Mouse (Mus musculus): ENCODE measurements around the gene Rsrc2. TPM values are rescaled to one million over a fixed set of nuclear protein-coding genes. Genes with fewer than 3 reads are reported as not detected.

Gene Rsrc2
- polyA plus RNA-seq, 1 experiment from 2014 or later = 80.5 TPM

GRCm38 (mm10) chr5:123720328-123721311 lies 28.6 kb downstream of the Rsrc2 start, which contains the start of gene Zcchc8:
Zcchc8 (minus strand) TSS chr5:123721100.
- H3K9ac ChIP-seq (ENCODE audit: low read length) = peak within 1 kb of the TSS; percentile 87
- no peaks in the 10 kb centered on the region for H3K27me3 ChIP-seq (ENCODE audit: control insufficient read depth, insufficient read depth, low read length)
- no peaks in the 10 kb centered on the region for H3K9me3 ChIP-seq (ENCODE audit: control insufficient read depth, low read length)
- H3K4me2 ChIP-seq (ENCODE audit: low read length) = peak within 1 kb of the TSS; percentile 78
- H3K27ac ChIP-seq (replicated peaks in 1 of 2; ENCODE audit: control insufficient read depth in 1 of 2, insufficient read depth in 1 of 2, low read depth in 2 of 2, low read length in 2 of 2) = peak within 1 kb of the TSS; percentile 76 to 91
- H3K4me3 ChIP-seq (ENCODE audit: control insufficient read depth in 1 of 2, insufficient read depth in 1 of 2, low read depth in 1 of 2, low read length in 2 of 2) = peak within 1 kb of the TSS; percentile 72 to 83
- ATAC-seq (ENCODE audit: insufficient number of reproducible peaks, insufficient read depth, low FRiP score, low read depth) = peak; percentile 100
- peaks cover 2 to 23% of the 10 kb centered on the region in 2 experiments; a peak in 3 of 4 replicates for H3K4me1 ChIP-seq (ENCODE audit: control insufficient read depth in 2 of 2, insufficient read depth in 2 of 2, low read length in 2 of 2)
- H3K36me3 ChIP-seq (ENCODE audit: control insufficient read depth, insufficient read depth, low read length) = peaks cover 24% of the 10 kb centered on the region
- under 1% methylated on average over 81 of the region's 83 CpGs for WGBS

GRCm38 (mm10) chr5:123714622-123715021 lies 34.6 kb downstream of the Rsrc2 start:
- H3K27me3 ChIP-seq (ENCODE audit: control insufficient read depth, insufficient read depth, low read length) = no peaks in the 10 kb centered on the region
- H3K27ac ChIP-seq (replicated peaks in 1 of 2; ENCODE audit: control insufficient read depth in 1 of 2, insufficient read depth in 1 of 2, low read depth in 2 of 2, low read length in 2 of 2) = no peak overlapping the region
- peaks cover 82% of the 10 kb centered on the region for H3K36me3 ChIP-seq (ENCODE audit: control insufficient read depth, insufficient read depth, low read length)
- no peak overlapping the region for H3K4me2 ChIP-seq (ENCODE audit: low read length)
- WGBS = 82% methylated on average over 4 of the region's 4 CpGs
- no peak for ATAC-seq (ENCODE audit: insufficient number of reproducible peaks, insufficient read depth, low FRiP score, low read depth)
- H3K9me3 ChIP-seq (ENCODE audit: control insufficient read depth, low read length) = no peaks in the 10 kb centered on the region
- H3K4me1 ChIP-seq (ENCODE audit: control insufficient read depth in 2 of 2, insufficient read depth in 2 of 2, low read length in 2 of 2) = peaks cover 2 to 23% of the 10 kb centered on the region in 2 experiments; a peak in 3 of 4 replicates
- no peak overlapping the region for H3K4me3 ChIP-seq (ENCODE audit: control insufficient read depth in 1 of 2, insufficient read depth in 1 of 2, low read depth in 1 of 2, low read length in 2 of 2)
- no peak overlapping the region for H3K9ac ChIP-seq (ENCODE audit: low read length)

- H3K27me3 ChIP-seq (ENCODE audit: control insufficient read depth, insufficient read depth, low read length) = no peaks in the 10 kb centered on the region
- ATAC-seq (ENCODE audit: insufficient number of reproducible peaks, insufficient read depth, low FRiP score, low read depth) = no peak
- H3K27ac ChIP-seq (replicated peaks in 1 of 2; ENCODE audit: control insufficient read depth in 1 of 2, insufficient read depth in 1 of 2, low read depth in 2 of 2, low read length in 2 of 2) = no peak overlapping the region
- H3K4me1 ChIP-seq (ENCODE audit: control insufficient read depth in 2 of 2, insufficient read depth in 2 of 2, low read length in 2 of 2) = peaks cover 2 to 15% of the 10 kb centered on the region in 2 experiments; a peak in 3 of 4 replicates
- WGBS = 90% methylated on average over 6 of the region's 6 CpGs
- H3K9ac ChIP-seq (ENCODE audit: low read length) = no peak overlapping the region
- H3K4me3 ChIP-seq (ENCODE audit: control insufficient read depth in 1 of 2, insufficient read depth in 1 of 2, low read depth in 1 of 2, low read length in 2 of 2) = no peak overlapping the region
- no peak overlapping the region for H3K4me2 ChIP-seq (ENCODE audit: low read length)
- H3K9me3 ChIP-seq (ENCODE audit: control insufficient read depth, low read length) = no peaks in the 10 kb centered on the region
- H3K36me3 ChIP-seq (ENCODE audit: control insufficient read depth, insufficient read depth, low read length) = peaks cover 90% of the 10 kb centered on the region
These were observed 35.4 kb downstream of the Rsrc2 start for GRCm38 (mm10) chr5:123713782-123714181.

- 93% methylated on average over 4 of the region's 4 CpGs for WGBS
- Histone ChIP-seq H3K27ac (replicated peaks in 1 of 2; ENCODE audit: control insufficient read depth in 1 of 2, insufficient read depth in 1 of 2, low read depth in 2 of 2, low read length in 2 of 2) (no peak overlapping the region), H3K36me3 (ENCODE audit: control insufficient read depth, insufficient read depth, low read length) (peaks cover 97% of the 10 kb centered on the region), H3K4me3 (ENCODE audit: control insufficient read depth in 1 of 2, insufficient read depth in 1 of 2, low read depth in 1 of 2, low read length in 2 of 2) (no peak overlapping the region), H3K27me3 (ENCODE audit: control insufficient read depth, insufficient read depth, low read length) (no peaks in the 10 kb centered on the region), H3K4me2 (ENCODE audit: low read length) (no peak overlapping the region), H3K9ac (ENCODE audit: low read length) (no peak overlapping the region), H3K4me1 (ENCODE audit: control insufficient read depth in 2 of 2, insufficient read depth in 2 of 2, low read length in 2 of 2) (no peaks in the 10 kb centered on the region), H3K9me3 (ENCODE audit: control insufficient read depth, low read length) (no peaks in the 10 kb centered on the region)
- no peak for ATAC-seq (ENCODE audit: insufficient number of reproducible peaks, insufficient read depth, low FRiP score, low read depth)
These were observed 39.6 kb downstream of the Rsrc2 start for GRCm38 (mm10) chr5:123709571-123709970.

- Histone ChIP-seq H3K9ac (ENCODE audit: low read length) (no peak overlapping the region), H3K4me1 (ENCODE audit: control insufficient read depth in 2 of 2, insufficient read depth in 2 of 2, low read length in 2 of 2) (no peaks in the 10 kb centered on the region), H3K4me2 (ENCODE audit: low read length) (no peak overlapping the region), H3K27ac (replicated peaks in 1 of 2; ENCODE audit: control insufficient read depth in 1 of 2, insufficient read depth in 1 of 2, low read depth in 2 of 2, low read length in 2 of 2) (no peak overlapping the region), H3K4me3 (ENCODE audit: control insufficient read depth in 1 of 2, insufficient read depth in 1 of 2, low read depth in 1 of 2, low read length in 2 of 2) (no peak overlapping the region), H3K9me3 (ENCODE audit: control insufficient read depth, low read length) (no peaks in the 10 kb centered on the region), H3K27me3 (ENCODE audit: control insufficient read depth, insufficient read depth, low read length) (no peaks in the 10 kb centered on the region), H3K36me3 (ENCODE audit: control insufficient read depth, insufficient read depth, low read length) (peaks cover 97% of the 10 kb centered on the region)
- ATAC-seq (ENCODE audit: insufficient number of reproducible peaks, insufficient read depth, low FRiP score, low read depth) = no peak
- WGBS = 93% methylated on average over 12 of the region's 12 CpGs
These were observed 40.6 kb downstream of the Rsrc2 start for GRCm38 (mm10) chr5:123708598-123708997.

- H3K36me3 ChIP-seq (ENCODE audit: control insufficient read depth, insufficient read depth, low read length) = peaks cover 77% of the 10 kb centered on the region
- H3K27me3 ChIP-seq (ENCODE audit: control insufficient read depth, insufficient read depth, low read length) = no peaks in the 10 kb centered on the region
- H3K4me3 ChIP-seq (ENCODE audit: control insufficient read depth in 1 of 2, insufficient read depth in 1 of 2, low read depth in 1 of 2, low read length in 2 of 2) = no peak overlapping the region
- ATAC-seq (ENCODE audit: insufficient number of reproducible peaks, insufficient read depth, low FRiP score, low read depth) = peak; percentile 36; the same call in 1 of the 2 replicates
- no peak overlapping the region for H3K9ac ChIP-seq (ENCODE audit: low read length)
- no peak overlapping the region for H3K4me2 ChIP-seq (ENCODE audit: low read length)
- H3K9me3 ChIP-seq (ENCODE audit: control insufficient read depth, low read length) = no peaks in the 10 kb centered on the region
- H3K4me1 ChIP-seq (ENCODE audit: control insufficient read depth in 2 of 2, insufficient read depth in 2 of 2, low read length in 2 of 2) = peaks cover 0 to 6% of the 10 kb centered on the region in 2 experiments; a peak in 1 of 4 replicates
- 55% methylated on average over 11 of the region's 11 CpGs for WGBS
- H3K27ac ChIP-seq (replicated peaks in 1 of 2; ENCODE audit: control insufficient read depth in 1 of 2, insufficient read depth in 1 of 2, low read depth in 2 of 2, low read length in 2 of 2) = no peak overlapping the region
These were observed 48.6 kb downstream of the Rsrc2 start for GRCm38 (mm10) chr5:123700625-123701024.

- 26% methylated on average over 3 of the region's 3 CpGs for WGBS
- Histone ChIP-seq H3K9me3 (ENCODE audit: control insufficient read depth, low read length) (no peaks in the 10 kb centered on the region), H3K4me1 (ENCODE audit: control insufficient read depth in 2 of 2, insufficient read depth in 2 of 2, low read length in 2 of 2) (peaks cover 7 to 14% of the 10 kb centered on the region in 2 experiments), H3K27me3 (ENCODE audit: control insufficient read depth, insufficient read depth, low read length) (no peaks in the 10 kb centered on the region), H3K36me3 (ENCODE audit: control insufficient read depth, insufficient read depth, low read length) (peaks cover 63% of the 10 kb centered on the region), H3K4me2 (ENCODE audit: low read length) (no peak overlapping the region), H3K4me3 (ENCODE audit: control insufficient read depth in 1 of 2, insufficient read depth in 1 of 2, low read depth in 1 of 2, low read length in 2 of 2) (no peak overlapping the region), H3K27ac (replicated peaks in 1 of 2; ENCODE audit: control insufficient read depth in 1 of 2, insufficient read depth in 1 of 2, low read depth in 2 of 2, low read length in 2 of 2) (no peak overlapping the region), H3K9ac (ENCODE audit: low read length) (no peak overlapping the region)
- no peak for ATAC-seq (ENCODE audit: insufficient number of reproducible peaks, insufficient read depth, low FRiP score, low read depth)
These were observed 50.0 kb downstream of the Rsrc2 start for GRCm38 (mm10) chr5:123699198-123699597.
